Mouse (Mus musculus): ENCODE data around the gene Gm9837. TPM values are rescaled to one million over a fixed set of nuclear protein-coding genes. Genes with fewer than 3 reads are reported as not detected.

Gene Gm9837
- polyA plus RNA-seq, 1 experiment from 2014 or later, result not detected

DNA sequence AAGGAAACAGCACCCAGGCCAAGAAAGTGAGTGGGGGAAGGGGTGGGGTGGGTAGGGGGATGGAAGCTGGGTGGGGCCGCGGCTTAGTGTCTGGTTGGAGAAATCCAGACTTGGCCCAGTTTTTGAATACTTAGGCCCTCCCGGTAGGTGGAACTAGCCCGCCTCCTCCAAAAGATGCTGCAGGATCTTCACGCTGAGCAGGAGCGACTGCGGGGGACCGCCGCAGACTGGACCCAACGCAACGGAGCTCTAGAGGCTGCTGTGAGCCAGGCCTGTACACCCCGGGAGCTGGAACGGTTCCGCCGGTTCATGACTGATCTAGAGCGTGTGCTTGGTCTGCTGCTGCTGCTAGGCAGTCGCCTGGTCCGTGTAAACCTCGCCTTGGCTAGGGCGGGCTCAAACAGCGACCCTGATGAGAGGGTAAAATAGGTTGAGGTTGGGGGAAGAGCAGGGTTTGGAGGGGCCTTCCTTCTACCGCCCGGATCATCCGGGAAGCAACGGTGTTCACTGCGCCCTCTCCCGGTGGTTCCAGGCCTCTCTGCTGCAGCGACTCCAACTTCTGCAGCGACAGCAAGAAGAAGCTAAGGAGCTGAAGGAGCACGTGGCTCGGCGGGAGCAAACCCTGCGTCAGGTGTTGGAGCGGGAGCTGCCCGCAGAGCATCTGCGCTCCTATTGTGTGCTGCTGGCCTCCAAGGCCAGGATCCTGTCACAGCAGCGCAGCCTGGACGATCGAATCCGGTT is 3.9 kb downstream of the Gm9837 start:
- Histone ChIP-seq H3K36me3 (no peaks in the 10 kb centered on the region), H3K4me3 (replicated peaks) (peak overlapping the region; percentile 35), H3K4me2 (peak overlapping the region; percentile 74), H3K9me3 (no peaks in the 10 kb centered on the region), H3K27ac (no peak overlapping the region), H3K4me1 (peaks cover 19% of the 10 kb centered on the region), H3K27me3 (replicated peaks) (peaks cover 66% of the 10 kb centered on the region), H3K9ac (no peak overlapping the region)
- 8% methylated on average over 40 of the region's 40 CpGs for WGBS
- ATAC-seq (ENCODE audit: insufficient read depth, low FRiP score, low read depth), result no peak

DNA sequence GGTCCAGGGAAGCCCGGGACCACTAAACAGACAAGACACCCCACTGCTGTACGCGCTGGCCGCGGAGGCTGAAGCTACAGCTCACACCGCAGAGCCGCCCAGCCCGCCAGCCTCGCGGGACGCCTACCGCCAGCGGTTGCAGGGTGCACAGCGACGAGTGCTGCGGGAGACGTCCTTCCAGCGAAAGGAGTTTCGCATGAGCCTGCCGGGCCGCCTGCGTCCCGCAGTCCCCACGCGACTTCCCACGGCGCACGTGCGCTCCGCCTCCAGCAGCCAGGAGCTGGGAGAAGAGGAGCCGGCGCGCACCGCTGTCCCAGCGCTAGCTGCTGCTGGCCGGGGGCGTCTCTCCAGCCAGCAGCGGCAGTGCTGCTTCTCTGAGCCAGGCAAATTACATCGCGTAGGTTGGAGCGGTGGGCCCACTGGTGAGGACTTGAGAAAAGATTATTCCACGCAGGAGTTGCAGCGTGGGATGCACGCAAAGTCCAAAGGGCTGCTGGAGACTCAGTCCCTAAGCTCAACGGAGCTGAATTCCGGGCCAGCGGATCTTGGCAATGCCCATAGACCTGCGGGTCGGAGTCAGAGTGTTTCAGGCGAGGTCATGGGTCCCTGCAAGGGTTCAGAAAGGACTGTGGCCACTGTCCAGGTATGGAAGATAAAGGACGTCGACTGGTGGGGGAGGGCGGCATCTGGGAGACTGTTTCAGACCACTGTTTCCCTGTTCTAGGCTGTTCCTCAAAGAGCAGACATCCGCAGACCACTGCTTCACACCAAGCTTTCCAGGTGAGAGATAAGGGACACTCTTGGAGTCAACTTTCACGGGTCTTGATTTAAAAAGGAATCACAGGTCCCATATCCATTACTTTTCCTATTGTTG is 6.5 kb downstream of the Gm9837 start:
- Histone ChIP-seq H3K27me3 (replicated peaks) (peaks cover 56% of the 10 kb centered on the region), H3K27ac (no peak overlapping the region), H3K9me3 (no peaks in the 10 kb centered on the region), H3K4me2 (peak overlapping the region; percentile 93), H3K9ac (no peak overlapping the region), H3K4me3 (replicated peaks) (peak overlapping the region; percentile 45), H3K36me3 (no peaks in the 10 kb centered on the region), H3K4me1 (peaks cover 14% of the 10 kb centered on the region)
- 6% methylated on average over 55 of the region's 55 CpGs for WGBS
- ATAC-seq (ENCODE audit: insufficient read depth, low FRiP score, low read depth), result no peak

- no peak overlapping the region for H3K4me3 ChIP-seq (replicated peaks)
- WGBS, result 23% methylated on average over 5 of the region's 5 CpGs
- H3K36me3 ChIP-seq, result no peaks in the 10 kb centered on the region
- no peak overlapping the region for H3K27ac ChIP-seq
- H3K9ac ChIP-seq, result no peak overlapping the region
- H3K27me3 ChIP-seq (replicated peaks), result peaks cover 54% of the 10 kb centered on the region
- no peaks in the 10 kb centered on the region for H3K9me3 ChIP-seq
- peaks cover 16% of the 10 kb centered on the region for H3K4me1 ChIP-seq
- no peak for ATAC-seq (ENCODE audit: insufficient read depth, low FRiP score, low read depth)
- no peak overlapping the region for H3K4me2 ChIP-seq
Measured at GRCm38 (mm10) chr11:53461727-53462126, 8.6 kb downstream of the Gm9837 start.

GRCm38 (mm10) chr11:53460192-53460591 is 10.1 kb downstream of the Gm9837 start:
- H3K4me1 ChIP-seq, result peaks cover 19% of the 10 kb centered on the region
- 71% methylated on average over 3 of the region's 3 CpGs for WGBS
- no peak for ATAC-seq (ENCODE audit: insufficient read depth, low FRiP score, low read depth)

DNA sequence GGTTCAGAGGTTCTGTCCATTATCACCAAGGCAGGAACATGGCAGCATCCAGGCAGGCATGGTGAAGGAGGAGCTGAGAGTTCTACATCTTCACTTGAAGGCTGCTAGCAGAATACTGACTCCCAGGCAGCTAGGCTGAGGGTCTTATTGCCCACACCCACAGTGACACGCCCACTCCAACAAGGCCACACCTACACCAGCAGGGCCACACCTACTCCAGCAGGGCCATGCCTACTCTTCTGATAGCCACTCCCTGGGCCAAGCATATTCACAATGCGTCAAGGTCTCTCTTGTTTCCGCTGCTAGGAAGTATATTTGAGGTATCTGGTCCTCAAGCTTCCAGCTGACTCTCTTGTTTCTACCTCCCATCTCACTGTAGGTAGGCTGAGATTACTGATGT is 11.3 kb downstream of the Gm9837 start:
- ATAC-seq (ENCODE audit: insufficient read depth, low FRiP score, low read depth), result no peak
- Histone ChIP-seq H3K36me3 (no peaks in the 10 kb centered on the region), H3K27ac (no peak overlapping the region), H3K4me2 (no peak overlapping the region), H3K9me3 (no peaks in the 10 kb centered on the region), H3K9ac (no peak overlapping the region), H3K4me1 (peaks cover 18% of the 10 kb centered on the region), H3K4me3 (replicated peaks) (no peak overlapping the region), H3K27me3 (replicated peaks) (peaks cover 28% of the 10 kb centered on the region)
- WGBS, result 71% methylated on average over 3 of the region's 3 CpGs

More at GRCm38 (mm10) chr11:53460192-53460591, 10.1 kb downstream of the Gm9837 start:
- Histone ChIP-seq H3K9ac (no peak overlapping the region), H3K27ac (no peak overlapping the region), H3K9me3 (no peaks in the 10 kb centered on the region), H3K4me3 (replicated peaks) (no peak overlapping the region), H3K36me3 (no peaks in the 10 kb centered on the region), H3K27me3 (replicated peaks) (peaks cover 40% of the 10 kb centered on the region), H3K4me2 (no peak overlapping the region)

GRCm38 (mm10) chr11:53457372-53457954 is 12.8 kb downstream of the Gm9837 start:
- Histone ChIP-seq H3K36me3 (no peaks in the 10 kb centered on the region), H3K4me1 (0 out of 2 replicates have a peak, but pooled peaks cover 9% of the 10 kb centered on the region), H3K27ac (no peak overlapping the region), H3K9me3 (no peaks in the 10 kb centered on the region), H3K4me3 (replicated peaks) (peak overlapping the region; percentile 53), H3K4me2 (peak overlapping the region; percentile 97), H3K9ac (peak overlapping the region; percentile 50), H3K27me3 (replicated peaks) (peaks cover 13% of the 10 kb centered on the region)
- 9% methylated on average over 28 of the region's 29 CpGs for WGBS
- ATAC-seq (ENCODE audit: insufficient read depth, low FRiP score, low read depth), result no peak

DNA sequence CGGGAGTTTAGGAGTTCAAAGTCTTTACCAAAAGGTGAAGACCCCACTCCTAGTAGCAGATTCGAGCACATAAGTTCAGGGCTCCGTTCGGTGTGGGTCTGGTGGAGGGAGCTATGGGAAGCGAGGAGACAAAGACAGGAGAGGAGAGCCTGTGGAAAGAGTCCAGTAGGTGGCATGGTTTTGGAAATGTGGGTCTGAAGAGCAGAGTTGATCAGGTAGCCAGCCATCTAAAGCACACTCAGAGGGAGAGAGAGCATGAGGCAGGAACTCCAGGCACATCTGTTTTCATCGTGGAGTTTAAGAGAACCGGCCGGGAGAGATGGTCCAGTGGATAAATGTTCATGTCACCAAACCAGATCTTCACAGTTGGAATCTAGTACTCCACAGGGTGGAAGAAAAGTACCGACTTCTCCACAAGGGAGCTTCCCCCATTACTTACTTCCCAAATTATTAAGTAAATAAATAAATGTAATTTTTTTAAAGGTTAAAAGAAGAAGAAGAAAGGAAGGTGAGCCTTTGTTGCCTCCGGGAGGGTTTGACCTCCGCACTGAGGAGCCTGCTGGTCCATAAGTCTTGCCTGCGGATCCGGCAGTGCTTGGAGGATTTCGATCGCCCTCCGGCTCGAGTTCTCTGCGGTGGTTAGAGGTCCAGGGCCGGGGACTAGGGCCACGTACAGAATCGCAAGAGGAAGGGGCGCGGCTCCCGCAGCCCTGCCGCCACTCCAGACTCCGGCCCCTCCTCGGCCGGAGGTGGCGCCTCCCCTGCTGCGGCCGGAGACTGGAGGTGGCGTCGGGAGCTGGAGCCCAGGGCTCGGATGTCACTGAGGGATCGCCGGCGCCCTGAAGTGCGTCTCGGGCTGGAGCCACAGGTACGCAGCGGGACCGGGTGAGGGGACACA is 13.6 kb downstream of the Gm9837 start, which contains the start of the genes Gm10447 and Shroom1:
TSS of gene Gm10447 (minus strand) at position 637 of the 898 bp plus-strand sequence.
TSS of gene Shroom1 (plus strand) at position 732 of the 898 bp plus-strand sequence.
- Histone ChIP-seq H3K27ac (no peak within 1 kb of the TSS), H3K9ac (peak within 1 kb of the TSS; percentile 50), H3K4me2 (peak within 1 kb of the TSS; percentile 97), H3K27me3 (replicated peaks) (peaks cover 6% of the 10 kb centered on the region), H3K4me3 (replicated peaks) (peak within 1 kb of the TSS; percentile 53), H3K36me3 (no peaks in the 10 kb centered on the region), H3K9me3 (no peaks in the 10 kb centered on the region), H3K4me1 (0 out of 2 replicates have a peak, but pooled peaks cover 9% of the 10 kb centered on the region)
- WGBS, result 3% methylated on average over 42 of the region's 42 CpGs
- ATAC-seq (ENCODE audit: insufficient read depth, low FRiP score, low read depth), result peak; percentile 85

DNA sequence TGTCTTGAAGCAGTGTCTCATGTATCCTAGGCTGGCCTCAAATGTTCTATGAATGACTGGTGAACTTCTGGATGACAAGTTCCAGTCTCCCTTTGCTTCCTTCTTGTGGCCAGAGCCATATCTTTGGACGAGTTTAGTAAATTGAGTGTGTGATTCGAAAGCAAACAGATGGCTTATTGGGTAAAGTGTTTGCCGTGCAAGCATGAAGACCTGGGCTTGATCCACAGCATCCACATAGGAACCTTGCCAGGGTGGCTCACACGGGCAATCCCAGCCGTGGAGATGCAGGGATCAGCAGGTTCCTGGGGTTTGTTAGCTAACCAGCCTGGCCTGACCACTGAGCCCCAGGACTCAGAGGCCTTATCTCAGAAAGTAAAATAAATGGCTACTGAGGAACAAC is 17.2 kb downstream of the Gm9837 start:
- no peaks in the 10 kb centered on the region for H3K9me3 ChIP-seq
- H3K4me1 ChIP-seq, result 0 out of 2 replicates have a peak, but pooled peaks cover 9% of the 10 kb centered on the region
- ATAC-seq (ENCODE audit: insufficient read depth, low FRiP score, low read depth), result no peak
- H3K36me3 ChIP-seq, result no peaks in the 10 kb centered on the region
- H3K4me2 ChIP-seq, result no peak overlapping the region
- H3K27me3 ChIP-seq (replicated peaks), result no peaks in the 10 kb centered on the region
- H3K27ac ChIP-seq, result no peak overlapping the region
- H3K9ac ChIP-seq, result no peak overlapping the region
- 81% methylated on average over 5 of the region's 5 CpGs for WGBS
- H3K4me3 ChIP-seq (replicated peaks), result no peak overlapping the region

- ATAC-seq (ENCODE audit: insufficient read depth, low FRiP score, low read depth), result no peak
- Histone ChIP-seq H3K4me3 (replicated peaks) (no peak overlapping the region), H3K36me3 (no peaks in the 10 kb centered on the region), H3K27me3 (replicated peaks) (no peaks in the 10 kb centered on the region), H3K9ac (no peak overlapping the region), H3K27ac (no peak overlapping the region), H3K9me3 (no peaks in the 10 kb centered on the region), H3K4me2 (no peak overlapping the region), H3K4me1 (0 out of 2 replicates have a peak, but pooled peaks cover 7% of the 10 kb centered on the region)
- WGBS, result 92% methylated on average over 9 of the region's 9 CpGs
Measured at GRCm38 (mm10) chr11:53452396-53452795, 17.9 kb downstream of the Gm9837 start.

GRCm38 (mm10) chr11:53451361-53451760 is 18.9 kb downstream of the Gm9837 start:
- H3K4me2 ChIP-seq, result no peak overlapping the region
- WGBS, result 50% methylated on average over 2 of the region's 2 CpGs
- no peaks in the 10 kb centered on the region for H3K36me3 ChIP-seq
- no peaks in the 10 kb centered on the region for H3K9me3 ChIP-seq
- 0 out of 2 replicates have a peak, but pooled peaks cover 2% of the 10 kb centered on the region for H3K4me1 ChIP-seq
- H3K9ac ChIP-seq, result no peak overlapping the region
- H3K4me3 ChIP-seq (replicated peaks), result no peak overlapping the region
- no peaks in the 10 kb centered on the region for H3K27me3 ChIP-seq (replicated peaks)
- ATAC-seq (ENCODE audit: insufficient read depth, low FRiP score, low read depth), result no peak
- no peak overlapping the region for H3K27ac ChIP-seq
